Mouse (Mus musculus): ENCODE measurements around the gene Btn1a1. TPM values are rescaled to one million over a fixed set of nuclear protein-coding genes. Genes with fewer than 3 reads are reported as not detected.
A peak's percentile ranks its signal among the peaks of the same experiment; 100 is the strongest.

Btn1a1 gene
- total and polyA plus RNA-seq, 2 experiments from 2014 or later: 0.18 TPM; not detected in 1

DNA sequence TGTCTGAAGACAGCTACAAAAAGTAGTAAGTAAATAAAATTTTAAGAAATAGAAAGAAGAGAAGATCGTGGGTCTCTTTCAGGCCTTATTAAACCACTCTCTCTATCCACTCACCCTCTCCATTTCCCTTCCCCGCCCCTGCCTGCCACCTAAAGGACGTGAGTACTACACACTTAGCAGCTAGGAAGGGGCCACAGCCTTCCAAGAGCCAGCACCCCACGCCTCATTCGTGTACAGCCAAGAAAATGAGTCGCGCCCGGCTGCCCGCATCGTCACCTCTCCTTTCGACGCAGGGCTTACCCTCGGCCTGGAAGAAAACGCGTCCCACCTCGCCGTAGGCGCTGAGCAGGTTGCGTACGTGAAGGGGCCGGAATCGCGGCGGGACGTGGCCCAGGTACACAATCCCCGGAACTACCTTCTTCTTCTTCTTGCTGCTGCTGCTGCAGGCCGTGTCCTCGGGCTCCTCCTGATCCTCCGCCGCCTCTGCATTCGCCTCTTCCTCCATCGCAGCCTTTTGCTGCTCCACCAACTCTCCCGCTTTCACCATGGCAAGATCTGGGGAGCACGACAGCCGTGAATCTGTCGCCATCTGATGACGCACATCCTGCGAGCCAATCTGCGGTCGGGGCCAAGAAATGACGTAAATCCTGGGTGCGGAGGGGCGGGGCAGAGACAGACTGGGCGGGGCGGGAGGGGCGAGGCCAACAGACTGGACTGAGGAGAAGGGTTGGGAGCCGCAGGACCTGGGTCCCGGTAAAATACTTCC is 42.2 kb downstream of the Btn1a1 start, which contains the start of gene Abt1:
Gene Abt1, minus strand, starts transcription at position 581 of the 766 bp plus-strand sequence.
- Histone ChIP-seq H3K4me3 (ENCODE audit: low read depth, low read length) (peak within 1 kb of the TSS; percentile 80), H3K9me3 (replicated peaks; ENCODE audit: control insufficient read depth, low read length) (no peaks in the 10 kb centered on the region), H3K9ac (replicated peaks; ENCODE audit: low read depth, low read length) (peak within 1 kb of the TSS; percentile 86), H3K27ac (ENCODE audit: low read depth) (peak within 1 kb of the TSS; percentile 68), H3K4me1 (ENCODE audit: control insufficient read depth, insufficient read depth) (peaks cover 7% of the 10 kb centered on the region; the same call in 1 of the 2 replicates), H3K36me3 (replicated peaks; ENCODE audit: control insufficient read depth, insufficient read depth, low read length) (peaks cover 34% of the 10 kb centered on the region), H3K27me3 (ENCODE audit: control insufficient read depth, insufficient read depth, low read length) (no peaks in the 10 kb centered on the region), H3K4me2 (ENCODE audit: low read depth, low read length) (peak within 1 kb of the TSS; percentile 86)
- WGBS: 0% methylated on average over 48 of the region's 48 CpGs
- DNase-seq (ENCODE audit: low spot score): peak; percentile 88
- ATAC-seq (ENCODE audit: insufficient read depth, low read depth): peak; percentile 87
- no peak for TF ChIP-seq CTCF (IDR thresholded peaks at IDR 0.05; ENCODE audit: low read depth)
- no peak for TF ChIP-seq EP300 (IDR thresholded peaks at IDR 0.05; ENCODE audit: low read depth)

GRCm38 (mm10) chr13:23422351-23422750 is 43.4 kb downstream of the Btn1a1 start:
- Histone ChIP-seq H3K4me2 (ENCODE audit: low read depth, low read length) (no peak overlapping the region), H3K9ac (replicated peaks; ENCODE audit: low read depth, low read length) (no peak overlapping the region), H3K9me3 (replicated peaks; ENCODE audit: control insufficient read depth, low read length) (no peaks in the 10 kb centered on the region), H3K36me3 (replicated peaks; ENCODE audit: control insufficient read depth, insufficient read depth, low read length) (peaks cover 38% of the 10 kb centered on the region), H3K4me1 (ENCODE audit: control insufficient read depth, insufficient read depth) (peaks cover 7% of the 10 kb centered on the region; the same call in 1 of the 2 replicates), H3K27ac (ENCODE audit: low read depth) (no peak overlapping the region), H3K27me3 (ENCODE audit: control insufficient read depth, insufficient read depth, low read length) (no peaks in the 10 kb centered on the region), H3K4me3 (ENCODE audit: low read depth, low read length) (no peak overlapping the region)
- WGBS: 96% methylated on average over 16 of the region's 16 CpGs
- DNase-seq (ENCODE audit: low spot score): no peak
- no peak for ATAC-seq (ENCODE audit: insufficient read depth, low read depth)
- TF ChIP-seq CTCF (IDR thresholded peaks at IDR 0.05; ENCODE audit: low read depth) (no peak), EP300 (IDR thresholded peaks at IDR 0.05; ENCODE audit: low read depth) (no peak)

GRCm38 (mm10) chr13:23412630-23413521 is 52.8 kb downstream of the Btn1a1 start:
- no peak overlapping the region for H3K27ac ChIP-seq (ENCODE audit: low read depth)
- H3K9ac ChIP-seq (replicated peaks; ENCODE audit: low read depth, low read length): no peak overlapping the region; the same call in 1 of the 2 replicates
- no peaks in the 10 kb centered on the region for H3K36me3 ChIP-seq (replicated peaks; ENCODE audit: control insufficient read depth, insufficient read depth, low read length)
- H3K4me3 ChIP-seq (ENCODE audit: low read depth, low read length): peak overlapping the region; percentile 39
- H3K4me1 ChIP-seq (ENCODE audit: control insufficient read depth, insufficient read depth): 0 out of 2 replicates have a peak, but pooled peaks cover 4% of the 10 kb centered on the region
- peak overlapping the region; percentile 53 for H3K4me2 ChIP-seq (ENCODE audit: low read depth, low read length)
- H3K9me3 ChIP-seq (replicated peaks; ENCODE audit: control insufficient read depth, low read length): no peaks in the 10 kb centered on the region
- no peak for ATAC-seq (ENCODE audit: insufficient read depth, low read depth)
- 5% methylated on average over 28 of the region's 28 CpGs for WGBS
- H3K27me3 ChIP-seq (ENCODE audit: control insufficient read depth, insufficient read depth, low read length): peaks cover 21% of the 10 kb centered on the region; the same call in 1 of the 2 replicates
- DNase-seq (ENCODE audit: low spot score): no peak
- TF ChIP-seq CTCF (IDR thresholded peaks at IDR 0.05; ENCODE audit: low read depth) (no peak), EP300 (IDR thresholded peaks at IDR 0.05; ENCODE audit: low read depth) (no peak)

- Histone ChIP-seq H3K4me3 (ENCODE audit: low read depth, low read length) (peak overlapping the region; percentile 39), H3K27me3 (ENCODE audit: control insufficient read depth, insufficient read depth, low read length) (peaks cover 21% of the 10 kb centered on the region; the same call in 1 of the 2 replicates), H3K9ac (replicated peaks; ENCODE audit: low read depth, low read length) (no peak overlapping the region; the same call in 1 of the 2 replicates), H3K4me1 (ENCODE audit: control insufficient read depth, insufficient read depth) (0 out of 2 replicates have a peak, but pooled peaks cover 4% of the 10 kb centered on the region), H3K27ac (ENCODE audit: low read depth) (no peak overlapping the region), H3K9me3 (replicated peaks; ENCODE audit: control insufficient read depth, low read length) (no peaks in the 10 kb centered on the region), H3K4me2 (ENCODE audit: low read depth, low read length) (peak overlapping the region; percentile 53), H3K36me3 (replicated peaks; ENCODE audit: control insufficient read depth, insufficient read depth, low read length) (no peaks in the 10 kb centered on the region)
- 2% methylated on average over 20 of the region's 20 CpGs for WGBS
- TF ChIP-seq EP300 (IDR thresholded peaks at IDR 0.05; ENCODE audit: low read depth) (no peak), CTCF (IDR thresholded peaks at IDR 0.05; ENCODE audit: low read depth) (no peak)
- ATAC-seq (ENCODE audit: insufficient read depth, low read depth) (no peak), DNase-seq (ENCODE audit: low spot score) (no peak)
Measured at GRCm38 (mm10) chr13:23412211-23412629, 53.5 kb downstream of the Btn1a1 start.
